Mouse (Mus musculus): ENCODE data around the gene Hjurp.

Gene Hjurp

DNA sequence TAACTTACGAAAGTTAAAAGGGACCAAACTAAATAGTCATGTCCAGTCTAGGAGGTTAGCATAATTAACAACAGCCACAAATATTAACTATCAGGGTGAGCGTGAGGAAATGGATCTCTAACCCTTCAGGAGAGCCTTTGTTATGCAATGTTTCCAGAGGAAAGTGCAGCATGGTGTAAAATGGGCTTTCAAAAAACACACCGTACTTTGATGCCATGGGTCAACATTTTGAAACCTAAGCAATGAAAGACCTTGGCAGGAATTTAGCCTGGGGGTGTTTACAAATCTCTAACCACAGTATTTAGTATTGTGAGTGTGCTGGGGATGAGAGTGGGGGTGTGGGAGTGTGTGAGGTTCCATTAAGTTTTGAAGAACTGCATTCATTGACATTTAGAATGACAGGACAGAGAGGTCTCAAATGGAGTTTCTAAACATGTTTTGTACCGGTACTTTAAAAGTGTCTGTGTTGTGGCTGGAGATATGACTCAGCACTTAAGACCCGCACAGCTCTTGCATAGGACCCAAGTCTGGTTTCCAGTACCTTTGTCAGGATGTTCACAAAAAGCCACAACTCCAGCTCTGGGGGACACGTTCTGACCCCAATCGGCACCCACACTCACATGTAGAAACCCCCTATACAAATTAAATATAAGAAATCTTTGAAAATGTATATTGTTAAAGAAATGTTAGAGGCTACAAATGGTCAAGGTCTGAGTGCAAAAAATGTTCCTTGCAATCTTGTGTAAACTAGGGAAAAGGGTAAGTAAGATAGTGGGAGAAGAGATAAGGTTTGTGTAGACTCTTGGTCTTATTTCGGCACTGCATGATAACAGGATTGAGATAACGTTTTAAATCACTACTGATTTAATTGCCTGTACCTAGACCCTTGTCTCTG lies 1.9 kb upstream of the Hjurp start:
- no peak for DNase-seq

- no peak for DNase-seq
Observed at GRCm38 (mm10) chr1:88277818-88278511, 532 bp upstream of the Hjurp start.

DNA sequence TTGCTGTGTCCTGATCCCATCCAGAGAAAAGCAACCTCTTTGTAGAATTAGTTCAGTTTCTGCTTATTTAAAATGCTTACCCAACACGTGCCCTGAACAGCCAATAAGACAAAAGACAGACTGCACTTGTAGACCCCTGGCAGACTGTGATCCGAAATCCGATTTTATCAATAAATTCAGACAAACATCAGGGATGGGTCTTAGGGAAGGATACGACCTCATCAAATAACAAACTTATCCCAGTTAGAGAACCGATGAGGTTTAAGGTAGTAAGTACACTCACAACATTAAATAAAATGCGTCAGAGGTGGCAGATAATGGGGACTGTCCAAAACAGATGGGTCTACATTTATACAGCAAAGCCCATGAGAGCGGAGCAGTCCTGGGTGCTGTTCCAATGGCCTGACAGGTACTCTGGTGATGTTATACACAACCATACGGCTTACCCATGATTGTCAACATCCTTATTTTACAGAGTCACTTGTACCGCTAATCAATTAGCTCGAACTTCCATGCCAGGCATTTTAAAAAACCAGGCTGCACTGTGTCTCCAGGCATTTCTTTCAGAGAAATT lies 822 bp downstream of the Hjurp start:
- DNase-seq, result no peak

DNA sequence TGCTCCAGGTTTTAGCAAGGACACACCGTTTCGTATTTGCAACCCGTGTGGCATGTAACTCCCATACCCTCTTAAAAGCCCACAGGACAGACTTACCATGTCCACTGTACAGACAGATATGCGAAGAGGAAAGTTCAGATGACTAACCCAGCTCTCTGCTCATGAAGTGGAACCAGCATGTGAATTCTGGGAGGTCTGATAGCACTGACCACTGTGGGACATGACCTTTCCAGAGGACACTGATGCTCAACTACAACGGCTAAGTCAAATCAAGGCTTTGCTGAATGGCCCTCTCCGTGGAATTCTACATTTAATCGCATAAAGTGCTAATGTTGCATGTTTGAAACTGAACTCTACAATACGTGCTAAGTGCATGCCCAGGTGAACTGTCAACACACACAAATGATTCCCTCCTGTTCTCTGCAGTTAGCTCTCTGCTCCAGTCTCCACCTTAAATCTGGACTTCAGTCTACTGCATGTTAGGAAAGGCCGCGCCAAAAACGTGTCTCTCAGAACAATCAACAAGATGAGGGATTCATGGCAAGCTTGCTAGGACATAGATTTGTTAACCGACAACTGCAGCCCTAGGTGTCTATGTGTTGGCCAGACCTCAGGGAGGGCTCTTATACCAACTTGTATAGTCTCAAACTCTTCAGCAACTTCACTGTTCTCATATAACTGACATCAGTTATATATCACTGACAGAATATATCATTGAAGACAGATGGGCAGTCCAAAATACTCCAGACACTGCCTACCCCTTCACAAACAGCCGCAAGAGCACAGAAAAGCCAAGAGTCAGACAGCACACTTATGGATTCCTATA lies 1.5 kb downstream of the Hjurp start:
- DNase-seq, result no peak

DNA sequence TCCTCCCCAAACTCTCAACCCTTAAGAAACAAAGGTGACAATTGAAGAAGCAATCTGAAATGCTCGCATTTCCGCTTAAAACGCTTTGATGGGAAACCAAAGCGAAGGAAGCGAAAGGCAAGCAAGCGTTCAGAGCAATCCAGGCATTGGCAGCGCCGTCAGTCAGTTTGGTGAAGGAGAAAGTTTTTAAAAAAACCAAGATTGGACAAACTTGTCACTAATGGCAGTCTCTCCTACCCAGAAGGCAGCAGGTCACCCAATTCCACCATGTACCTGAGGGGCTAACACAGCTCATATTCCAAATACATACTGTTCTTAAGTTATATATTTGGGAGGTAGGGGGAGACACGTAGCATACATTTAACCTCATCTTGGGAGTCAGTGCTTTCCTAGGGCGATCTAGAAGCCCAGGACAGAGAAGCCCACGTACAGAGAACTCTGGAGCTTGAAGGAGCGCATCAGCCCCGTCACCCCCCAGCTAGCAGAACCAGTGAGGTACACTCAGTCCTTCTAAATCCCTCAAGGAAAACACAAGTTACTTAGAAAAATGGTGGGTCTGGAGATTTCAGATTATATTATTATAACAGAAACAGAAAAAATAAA lies 2.3 kb downstream of the Hjurp start:
- no peak for DNase-seq

DNA sequence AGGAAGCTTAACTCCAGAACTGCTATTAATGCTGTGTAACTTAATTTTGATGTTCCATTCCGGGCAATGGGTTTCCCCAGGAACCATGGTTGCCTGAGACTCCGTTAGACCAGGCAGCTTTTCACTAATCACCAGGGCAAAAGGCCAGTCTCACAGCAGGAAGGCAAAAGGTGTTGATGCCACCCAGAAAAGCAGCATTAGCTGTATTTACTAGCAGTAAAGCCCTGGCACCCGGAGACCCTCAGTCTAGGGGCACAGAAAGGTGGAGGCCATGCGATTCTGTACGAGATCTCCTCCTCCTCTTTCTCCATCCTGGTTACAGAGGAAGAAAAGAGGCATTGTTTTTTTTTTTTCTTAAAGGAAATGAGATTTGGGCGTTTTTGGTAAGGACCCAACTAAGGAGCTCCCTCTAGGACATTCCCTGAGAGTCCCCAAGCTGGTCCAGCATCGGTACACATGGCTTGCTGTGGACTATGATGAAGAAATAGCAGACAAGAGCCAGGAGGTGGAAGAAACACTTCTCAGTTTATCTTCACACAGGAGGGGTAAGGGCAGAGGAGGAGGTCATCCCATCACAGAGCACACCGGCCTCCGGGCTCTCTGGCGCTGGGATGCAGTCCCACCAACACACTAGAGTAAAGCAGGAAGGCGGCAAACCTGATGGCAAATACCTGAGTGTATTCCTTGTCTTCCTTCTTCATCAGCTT lies 2.9 kb downstream of the Hjurp start:
- no peak for DNase-seq

DNA sequence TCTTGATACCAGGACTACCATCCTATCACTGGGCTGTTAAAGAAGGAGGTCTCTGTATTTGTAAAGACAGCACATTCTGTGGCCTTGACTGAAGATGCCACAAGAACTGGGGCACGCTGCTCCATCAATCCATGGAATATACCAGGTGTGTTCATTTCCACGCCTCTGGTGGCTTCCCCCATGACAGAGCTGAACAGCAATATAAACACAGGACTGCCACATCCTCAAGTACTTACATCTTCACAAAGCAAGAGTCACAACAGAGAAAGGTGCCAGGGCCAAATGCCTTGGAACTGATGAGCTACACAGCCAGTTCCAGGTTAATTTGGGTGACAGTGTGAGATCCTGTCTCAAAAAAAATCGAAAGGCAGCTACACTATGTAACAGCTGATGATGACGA lies 3.6 kb downstream of the Hjurp start:
- no peak for DNase-seq

GRCm38 (mm10) chr1:88273326-88273725 lies 4.1 kb downstream of the Hjurp start:
- no peak for DNase-seq

- DNase-seq, result no peak
Observed at GRCm38 (mm10) chr1:88272851-88273250, 4.6 kb downstream of the Hjurp start.

DNA sequence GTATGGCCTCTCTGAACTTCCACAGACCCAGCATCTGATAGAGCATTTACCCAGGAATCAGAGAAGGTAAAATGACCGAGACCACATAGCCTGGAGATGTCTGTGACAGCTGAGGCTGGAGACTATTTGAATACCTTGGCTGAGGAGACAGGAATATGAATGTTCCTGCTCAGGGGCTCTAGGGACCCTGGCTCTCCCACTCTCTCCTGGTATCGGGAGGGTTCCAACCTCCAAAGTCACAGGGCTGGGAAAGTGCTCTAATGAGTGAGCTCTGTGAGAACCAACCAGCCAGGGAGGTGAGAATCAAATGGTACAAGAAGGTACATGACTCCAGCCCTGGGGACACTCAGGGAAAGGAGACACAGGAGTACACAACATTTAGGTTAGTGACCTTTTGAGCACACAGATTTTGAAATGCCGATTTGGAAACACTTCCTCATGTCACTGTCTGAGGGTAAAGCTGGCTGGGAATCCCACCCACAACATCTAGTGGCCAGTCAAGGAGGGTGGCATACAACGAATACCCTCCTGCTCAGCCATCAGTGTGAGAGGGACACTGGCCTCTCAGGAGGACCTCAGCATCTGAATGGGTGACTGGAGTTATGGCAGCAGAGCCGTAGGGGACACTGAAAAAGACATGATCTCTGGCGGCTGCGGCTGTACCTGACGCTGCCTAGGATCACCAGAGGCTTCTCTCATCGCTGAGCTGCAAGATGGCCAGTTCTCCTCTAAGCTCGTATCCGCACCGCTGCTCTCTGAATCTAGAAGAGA lies 7.7 kb downstream of the Hjurp start:
- no peak for DNase-seq

GRCm38 (mm10) chr1:88268070-88268469 lies 9.4 kb downstream of the Hjurp start:
- DNase-seq, result no peak

DNA sequence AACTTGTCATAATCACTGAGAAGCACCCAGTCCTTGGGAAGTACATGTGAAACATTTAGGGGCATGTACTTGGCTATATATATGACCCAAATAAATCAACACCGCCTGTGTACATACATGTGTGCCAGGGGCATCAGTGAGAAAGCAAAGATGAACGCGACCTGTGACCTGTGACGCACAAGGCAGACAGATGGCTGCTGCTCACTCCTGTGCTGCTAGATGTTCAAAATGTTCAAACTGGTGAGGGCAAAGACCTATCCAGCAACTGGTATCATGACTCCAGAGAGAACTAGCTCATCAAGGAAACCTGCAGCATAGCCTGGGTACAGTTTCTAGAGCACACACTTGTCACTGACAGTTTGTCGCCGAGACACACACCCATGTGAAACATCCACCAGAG lies 9.9 kb downstream of the Hjurp start:
- DNase-seq, result no peak

GRCm38 (mm10) chr1:88266123-88266522 lies 11.3 kb downstream of the Hjurp start:
- no peak for DNase-seq

DNA sequence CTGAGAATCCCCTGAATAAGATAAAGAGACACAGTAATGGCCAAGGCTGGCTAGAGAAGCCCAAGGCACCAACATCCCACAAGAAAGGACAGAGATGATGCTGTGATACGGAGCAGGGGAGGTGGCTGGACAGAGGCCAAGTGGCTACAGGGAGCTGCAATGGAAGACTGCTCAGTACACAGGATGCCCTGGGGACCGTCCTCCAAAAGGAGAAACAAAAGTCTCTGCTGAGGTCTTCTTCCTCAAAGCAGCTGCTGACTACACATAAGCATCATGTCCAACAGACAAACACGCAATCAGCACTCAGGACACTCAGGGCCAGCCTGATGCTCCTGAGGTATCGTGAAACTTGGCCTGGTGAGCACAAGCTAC lies 12.6 kb downstream of the Hjurp start:
- no peak for DNase-seq

- DNase-seq, result no peak
Observed at GRCm38 (mm10) chr1:88264237-88264868, 13.1 kb downstream of the Hjurp start.

- no peak for DNase-seq
Observed at GRCm38 (mm10) chr1:88263778-88264177, 13.7 kb downstream of the Hjurp start.

DNA sequence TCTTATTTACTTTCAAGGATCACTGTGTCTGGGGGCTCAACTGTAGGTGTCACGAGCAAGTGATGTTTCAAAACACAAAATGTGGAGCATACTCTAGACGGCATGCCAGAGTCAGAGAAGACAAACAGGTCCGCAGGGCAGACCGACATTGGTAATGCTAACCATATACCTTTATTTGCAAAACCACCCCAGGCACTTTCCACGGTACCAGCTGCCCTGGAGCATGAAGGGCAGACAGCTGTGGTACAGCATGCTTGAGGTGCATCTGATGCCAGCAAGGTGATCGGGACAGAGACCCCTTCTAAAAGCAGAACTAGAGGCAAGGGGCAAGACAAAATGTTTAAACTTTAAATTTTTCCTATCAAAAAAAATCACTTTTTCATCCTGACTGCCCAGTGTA lies 14.5 kb downstream of the Hjurp start:
- DNase-seq, result no peak

GRCm38 (mm10) chr1:88262255-88262654 lies 15.2 kb downstream of the Hjurp start:
- no peak for DNase-seq

DNA sequence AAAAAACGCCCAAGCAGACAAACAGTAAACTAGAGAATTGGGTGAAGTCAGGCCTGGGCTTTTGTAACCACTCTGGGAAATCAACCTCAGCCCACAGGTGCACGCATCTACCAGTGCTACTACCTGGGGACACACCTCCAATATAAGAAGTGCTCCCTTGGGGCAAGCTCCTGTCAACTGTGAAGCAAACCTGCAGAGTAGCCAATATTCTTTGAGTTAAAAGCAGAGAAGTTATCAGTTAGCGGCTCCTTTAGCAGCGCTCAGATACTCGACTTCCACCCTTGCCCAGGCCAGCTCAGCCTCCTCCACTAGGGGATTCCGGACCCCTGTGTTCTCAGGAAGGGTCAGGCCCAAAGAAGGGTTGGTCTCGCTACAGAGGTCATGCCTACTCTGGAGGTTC lies 15.7 kb downstream of the Hjurp start:
- DNase-seq, result no peak

GRCm38 (mm10) chr1:88260604-88261377 lies 16.6 kb downstream of the Hjurp start:
- no peak for DNase-seq
